Mouse (Mus musculus) neutrophil, adult 5-6 weeks (primary cell): ENCODE data around the gene Nol3. TPM values are rescaled to one million over a fixed set of nuclear protein-coding genes. Genes with fewer than 3 reads are reported as not detected.
A peak's percentile ranks its signal among the peaks of the same experiment; 100 is the strongest.
"Not testable (repeated sequence)": the region's sequence is repeated elsewhere in the genome, so short reads cannot be mapped to it uniquely, and the experiment has no call there.

Source experiments
- ATAC-seq: fragments of 151-379, 151-347 bp; 2 replicates; pipeline ENCODE4 v1.8.0; 2017; ENCODE audit warnings: mild to moderate bottlenecking, moderate TSS enrichment; ENCODE audit not compliant: insufficient number of reproducible peaks, poor library complexity, low FRiP score, severe bottlenecking; ENCODE audit errors: extremely low read depth
- total RNA-seq: library from RNA; stranded (forward); fragments of 200-1000 nt; gene quantifications from 2 replicates; pipeline ENCODE4 v1.2.3, GENCODE M21; 2017

Nol3 gene
- total RNA-seq, 1 experiment from 2014 or later: not detected

GRCm38 (mm10) chr8:105285514-105285913 is 9.6 kb downstream of the Nol3 start:
- ATAC-seq: no peak

GRCm38 (mm10) chr8:105286907-105287306 is 11.0 kb downstream of the Nol3 start:
- no peak for ATAC-seq

DNA sequence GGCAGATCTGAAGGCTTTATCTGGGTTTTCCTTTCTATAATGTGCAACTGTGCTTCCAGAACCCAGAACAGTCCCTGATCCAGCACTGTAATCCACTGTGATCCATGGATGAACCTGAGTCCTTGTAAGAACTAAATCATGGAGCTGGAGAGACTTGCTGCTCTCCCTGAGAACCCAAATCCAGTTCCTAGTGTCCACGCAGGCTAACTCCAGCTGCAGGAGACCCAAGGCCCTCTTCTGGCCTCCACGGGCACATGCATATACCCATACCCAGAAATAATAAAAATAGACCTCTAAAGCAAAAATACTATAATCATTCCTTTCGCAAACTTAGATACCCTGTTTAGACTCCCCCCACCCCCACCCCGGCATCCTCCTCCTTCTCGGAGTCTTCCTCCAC is 12.3 kb downstream of the Nol3 start:
- no peak for ATAC-seq

DNA sequence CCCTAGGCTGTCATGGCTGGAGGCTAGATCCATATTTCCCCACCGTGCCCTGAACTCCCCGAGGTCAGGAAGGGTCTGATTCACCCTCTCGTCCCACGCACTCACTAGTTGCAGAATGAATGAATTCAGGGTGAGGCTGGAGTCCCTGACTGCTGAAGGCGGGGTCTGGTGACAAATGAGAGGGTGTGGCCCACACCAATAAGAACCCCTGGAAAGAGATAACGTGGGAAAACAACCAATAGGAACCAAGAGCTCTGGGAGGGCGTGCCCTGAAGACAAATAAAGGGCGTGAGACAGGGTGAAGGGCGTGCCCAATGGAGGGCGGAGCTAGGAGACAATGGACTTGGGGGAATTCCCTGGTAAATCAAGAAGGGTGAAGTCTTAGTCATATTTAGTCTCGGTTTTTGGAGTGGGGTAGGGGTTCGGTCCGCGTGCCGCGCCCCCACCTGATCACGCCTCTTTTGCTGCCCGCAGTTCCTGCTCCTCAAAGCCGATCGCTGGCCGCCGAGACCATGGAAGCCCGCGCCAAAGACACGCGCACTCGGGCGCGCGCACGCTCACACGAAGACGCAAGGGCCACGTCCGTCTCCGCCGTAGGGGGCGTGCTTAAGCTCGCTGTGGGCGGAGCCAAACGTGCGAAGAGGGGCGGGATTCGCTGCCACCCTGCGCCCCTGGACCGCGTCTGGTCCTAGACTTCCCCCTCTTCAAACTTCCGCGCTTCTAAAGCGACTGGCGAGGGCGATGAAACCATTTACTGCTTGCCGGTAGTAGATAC is 13.2 kb downstream of the Nol3 start:
- ATAC-seq: peak; percentile 73

DNA sequence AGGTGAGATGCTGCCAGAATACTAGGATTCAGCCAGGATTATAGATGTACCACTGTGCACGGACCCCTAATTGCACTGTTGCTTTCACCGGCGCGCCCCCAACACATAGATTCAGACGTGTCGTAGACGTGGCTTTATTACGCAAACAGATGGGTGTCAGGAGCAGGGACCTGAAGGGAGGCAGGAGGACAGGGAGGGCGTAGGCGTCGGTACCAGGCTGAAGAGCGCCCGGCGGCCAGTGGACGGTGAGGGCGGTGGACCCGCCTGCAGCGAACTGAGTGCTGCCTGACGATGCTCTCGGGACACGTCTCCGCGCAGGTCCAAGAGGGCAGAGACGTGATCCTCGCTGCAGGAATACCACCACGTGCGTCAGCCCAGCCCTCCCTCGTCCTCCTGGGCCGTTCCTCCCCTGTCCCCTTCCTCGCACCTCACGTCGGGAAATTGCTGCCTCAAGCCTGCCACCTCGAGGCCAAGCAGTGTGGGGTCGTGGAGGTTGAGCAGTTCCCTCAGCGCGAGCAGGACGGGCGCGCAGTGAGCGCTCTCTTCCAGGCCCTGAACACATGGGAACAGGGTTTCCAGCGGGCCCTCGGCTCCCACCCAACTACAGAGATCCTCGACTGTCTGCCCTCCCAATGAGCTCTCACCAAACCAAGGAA is 14.0 kb downstream of the Nol3 start, which contains the start of gene 4931428F04Rik:
Gene 4931428F04Rik (minus strand): TSS at position 60 of the 656 bp plus-strand sequence.
- ATAC-seq: 0 out of 2 replicates have a peak, but pooled peaks have one; percentile 17

DNA sequence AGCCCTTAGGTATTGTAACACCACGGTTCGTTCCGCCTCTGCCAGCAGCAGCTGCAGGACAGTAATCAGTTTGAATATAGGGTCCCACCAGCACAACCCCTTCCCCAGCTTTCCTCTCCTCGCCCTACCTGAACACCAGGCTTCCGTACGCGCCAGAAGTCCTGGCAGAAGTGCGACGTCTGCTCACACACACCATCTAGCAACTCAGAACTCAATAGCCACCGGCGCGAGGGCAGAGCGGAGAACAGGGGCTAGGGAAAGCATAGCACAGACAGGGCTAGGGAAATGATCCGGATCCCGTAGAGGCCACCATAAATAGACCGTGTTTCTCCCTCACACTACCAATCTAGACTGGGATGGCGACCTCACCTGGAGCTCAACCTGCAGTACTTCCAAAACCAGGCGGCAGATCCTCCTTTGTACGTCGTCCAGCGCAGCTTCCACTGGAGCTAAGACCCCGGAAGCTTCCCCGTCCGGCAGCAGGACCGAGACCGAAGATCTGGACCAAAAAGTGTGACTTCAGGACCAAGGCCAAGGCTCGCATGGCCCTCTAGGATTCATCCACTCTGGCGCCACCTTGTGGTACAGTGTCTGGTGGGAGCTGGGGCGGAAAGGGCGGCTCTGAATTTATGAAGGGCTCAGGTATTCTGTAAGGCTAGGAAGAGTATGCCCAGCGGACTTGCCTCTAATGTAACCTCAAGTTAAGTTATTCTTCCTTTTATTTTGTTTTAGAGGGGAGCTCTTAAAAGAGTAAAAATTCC is 14.8 kb downstream of the Nol3 start:
- peak; percentile 55 for ATAC-seq

DNA sequence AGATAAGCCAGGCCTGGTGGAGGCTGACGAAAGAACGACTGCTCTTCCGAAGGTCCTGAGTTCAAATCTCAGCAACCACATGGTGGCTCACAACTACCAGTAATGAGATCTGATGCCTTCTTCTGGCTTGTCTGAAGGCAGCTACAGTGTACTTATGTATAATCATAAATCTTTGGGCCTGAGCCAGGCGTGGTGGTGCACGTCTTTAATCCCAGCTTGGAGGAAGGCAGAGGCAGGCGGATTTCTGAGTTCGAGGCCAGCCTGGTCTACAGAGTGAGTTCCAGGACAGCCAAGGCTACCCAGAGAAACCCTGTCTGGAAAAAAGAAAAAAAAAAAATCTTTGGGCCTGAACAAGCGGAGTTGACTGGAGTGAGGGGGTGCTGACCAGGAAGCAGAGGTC is 15.4 kb downstream of the Nol3 start:
- not testable (repeated sequence) for ATAC-seq

DNA sequence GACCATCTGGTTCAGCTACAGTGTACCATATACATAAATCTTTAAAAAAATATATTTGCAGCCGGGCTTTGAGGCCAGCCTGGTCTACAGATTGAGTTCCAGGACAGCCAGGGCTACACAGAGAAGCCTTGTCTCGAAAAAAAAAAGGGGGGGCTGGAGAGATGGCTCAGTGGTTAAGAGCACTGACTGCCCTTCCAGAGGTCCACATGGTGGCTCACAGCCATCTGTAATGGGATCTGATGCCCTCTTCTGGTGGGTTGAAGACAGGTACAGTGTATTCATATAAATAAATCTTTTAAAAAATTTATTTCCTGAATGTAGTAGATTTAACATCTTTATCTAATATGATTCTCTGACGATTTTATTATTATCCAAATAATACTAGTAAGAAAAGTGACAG is 15.9 kb downstream of the Nol3 start:
- not testable (repeated sequence) for ATAC-seq

DNA sequence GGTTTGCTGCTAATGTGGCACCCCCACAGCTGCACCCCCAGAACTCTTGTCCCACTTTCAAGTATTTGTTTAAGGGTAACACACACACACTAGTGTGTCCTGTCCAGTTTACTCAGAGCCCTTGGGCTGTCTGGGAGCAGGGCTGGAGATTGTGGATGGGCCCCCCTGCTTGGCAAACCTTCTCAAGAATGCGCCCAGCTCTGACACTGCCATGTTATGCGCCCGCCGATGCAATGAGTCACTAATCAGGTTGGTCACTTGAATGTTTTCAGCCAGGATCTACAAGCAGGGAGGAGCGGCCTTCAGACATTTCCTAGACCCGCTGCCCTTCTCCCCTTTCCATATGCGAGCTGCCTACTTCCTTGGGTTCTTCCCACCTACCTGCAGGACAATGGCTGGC is 16.5 kb downstream of the Nol3 start:
- ATAC-seq: no peak

GRCm38 (mm10) chr8:105293405-105293804 is 17.5 kb downstream of the Nol3 start:
- ATAC-seq: no peak

- no peak for ATAC-seq
Observed at GRCm38 (mm10) chr8:105294776-105295175, 18.8 kb downstream of the Nol3 start.

DNA sequence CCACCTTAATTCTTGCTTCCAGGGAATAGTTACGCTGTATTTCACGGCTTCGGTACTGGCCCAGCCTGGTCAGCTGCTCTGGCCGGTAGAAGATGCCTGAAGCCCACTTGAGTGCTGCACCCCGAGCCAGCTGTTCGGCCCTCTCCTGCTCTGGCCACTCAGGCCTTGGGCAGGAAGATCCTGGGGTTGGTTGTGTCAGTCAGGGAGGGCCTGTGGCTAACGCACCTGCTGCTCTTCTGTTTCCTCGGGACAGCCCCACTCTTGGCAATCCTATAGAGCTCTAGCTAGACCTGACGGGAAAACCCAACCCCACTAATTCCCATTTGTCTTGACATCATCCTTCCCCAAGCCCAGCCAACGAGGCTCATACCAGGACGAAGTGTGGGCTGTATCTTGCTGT is 19.3 kb downstream of the Nol3 start:
- ATAC-seq: no peak

DNA sequence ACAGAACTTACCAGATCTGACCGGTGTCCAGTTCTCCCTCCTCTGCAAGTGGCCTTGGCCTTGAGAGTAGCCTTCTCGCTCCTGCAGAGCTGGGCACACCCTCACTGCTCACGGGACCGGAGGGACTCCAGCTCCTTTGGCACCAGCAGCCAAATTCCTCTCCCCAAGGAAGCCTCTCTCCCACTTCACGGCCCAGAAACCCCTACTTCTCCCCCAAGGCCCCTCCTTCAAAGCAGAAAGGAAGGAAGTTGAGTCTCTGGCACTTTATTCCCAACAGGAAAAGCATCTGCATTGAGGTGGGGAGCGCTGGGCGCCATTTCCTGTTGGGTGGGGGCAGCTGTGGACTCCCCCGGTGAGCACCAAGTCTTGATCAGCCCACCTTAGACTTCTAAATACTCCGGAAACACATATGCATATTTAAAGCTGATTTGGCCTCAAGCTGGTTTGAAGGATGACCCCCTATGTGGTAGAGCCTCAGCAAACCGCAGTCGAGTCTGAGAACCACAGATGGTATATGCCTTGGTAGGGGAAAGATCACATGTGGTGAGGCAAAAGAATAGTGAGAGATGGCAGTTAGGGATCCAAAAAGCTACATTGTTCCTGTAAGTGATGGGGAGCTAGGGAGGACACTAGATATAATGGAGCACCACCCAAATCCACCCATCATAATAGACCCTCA is 20.1 kb downstream of the Nol3 start, which contains the start of gene Exoc3l:
Gene Exoc3l (minus strand): TSS at position 207 of the 679 bp plus-strand sequence.
- ATAC-seq: no peak

DNA sequence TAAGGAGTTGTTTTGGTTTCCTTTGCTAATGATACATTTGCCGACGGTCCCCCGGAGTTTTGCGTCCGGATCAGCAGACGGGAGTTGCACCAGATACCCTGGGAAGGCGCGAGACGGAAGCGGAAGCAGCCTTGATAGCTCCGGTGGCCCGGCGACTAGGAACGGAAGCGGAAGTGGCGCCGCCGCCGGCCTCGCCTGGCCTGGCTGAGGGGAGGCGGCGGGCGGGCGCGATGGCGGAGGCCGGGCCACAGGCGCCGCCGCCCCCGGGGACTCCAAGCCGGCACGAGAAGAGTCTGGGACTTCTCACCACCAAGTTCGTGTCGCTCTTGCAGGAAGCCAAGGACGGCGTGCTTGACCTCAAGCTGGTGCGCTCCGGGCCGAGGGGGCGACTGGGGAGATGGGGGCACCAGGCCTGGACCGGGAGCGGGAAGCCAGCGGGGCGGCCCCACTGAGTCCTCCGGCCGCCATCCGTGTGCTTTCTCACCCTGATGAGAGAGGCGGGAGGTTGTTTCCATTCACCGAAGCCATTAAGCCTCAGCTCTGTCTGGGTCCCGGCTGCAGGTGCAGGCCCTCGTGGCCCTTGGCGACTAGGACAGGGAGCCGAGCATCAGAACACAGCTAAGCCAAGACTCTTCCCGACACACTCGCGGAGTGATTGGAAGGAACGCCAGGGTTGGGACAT is 21.7 kb downstream of the Nol3 start, which contains the start of gene E2f4:
Gene E2f4 (plus strand): TSS at position 153 of the 682 bp plus-strand sequence.
- ATAC-seq: peak; percentile 86

- ATAC-seq: no peak
Observed at GRCm38 (mm10) chr8:105298351-105299252, 22.7 kb downstream of the Nol3 start.

DNA sequence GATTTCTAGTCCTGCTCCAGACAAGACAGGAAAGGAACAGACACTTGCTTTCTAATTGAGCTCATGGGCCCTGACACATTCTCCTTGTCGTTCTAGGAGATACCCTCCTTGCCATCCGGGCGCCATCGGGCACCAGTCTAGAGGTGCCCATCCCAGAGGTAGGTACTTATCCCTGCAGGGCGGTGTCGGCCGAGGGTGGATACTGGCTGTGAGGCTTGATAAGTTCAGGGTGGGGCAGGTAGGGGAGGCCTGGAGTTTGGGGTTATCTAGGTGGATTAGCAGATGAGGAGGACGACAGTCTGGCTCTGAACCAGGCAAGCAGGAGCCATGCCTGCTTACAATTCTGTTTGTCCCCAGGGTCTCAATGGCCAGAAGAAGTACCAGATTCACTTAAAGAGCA is 24.0 kb downstream of the Nol3 start:
- ATAC-seq: no peak

GRCm38 (mm10) chr8:105303396-105303795 is 27.5 kb downstream of the Nol3 start:
- no peak for ATAC-seq
